Mouse (Mus musculus) kidney, adult 2 months (tissue): ENCODE results near the gene Chrnd. TPM values are rescaled to one million over a fixed set of nuclear protein-coding genes. Genes with fewer than 3 reads are reported as not detected.
A peak's percentile ranks its signal among the peaks of the same experiment; 100 is the strongest.

Experiments used
- DNase-seq: peaks from one replicate; pipeline ENCODE4 v3.0.0; 2021
- H3K27ac ChIP-seq: fragments of 200-500 bp; 2 replicates; pipeline ENCODE4 v1.5.1; 2012; ENCODE audit warnings: low read depth, low read length, control low read depth, inconsistent platforms; ENCODE audit not compliant: insufficient read depth
- H3K27me3 ChIP-seq: fragments of 200-500 bp; replicated peaks from 2 replicates; pipeline ENCODE4 v1.6.1; 2012; ENCODE audit warnings: mild to moderate bottlenecking, moderate library complexity, low read length, inconsistent platforms; ENCODE audit not compliant: control insufficient read depth, insufficient read depth
- H3K36me3 ChIP-seq: fragments of 200-500 bp; 2 replicates; pipeline ENCODE4 v1.6.1; 2012; ENCODE audit warnings: mild to moderate bottlenecking, moderate library complexity, low read length, inconsistent platforms; ENCODE audit not compliant: control insufficient read depth, insufficient read depth
- H3K4me1 ChIP-seq: fragments of 200-500 bp; 2 replicates; pipeline ENCODE4 v1.6.1; 2011; ENCODE audit warnings: low read length; ENCODE audit not compliant: control insufficient read depth, insufficient read depth
- H3K4me3 ChIP-seq: fragments of 200-500 bp; 2 replicates; pipeline ENCODE4 v1.5.1; 2011; ENCODE audit warnings: mild to moderate bottlenecking, low read depth, low read length, control low read depth; ENCODE audit not compliant: insufficient read depth
- CTCF ChIP-seq: fragments of 200-500 bp; conservative IDR thresholded peaks from 2 replicates; pipeline ENCODE4 v1.5.1; 2011; ENCODE audit warnings: low read depth, mild to moderate bottlenecking, control low read depth, low read length, moderate library complexity, mixed read lengths; ENCODE audit not compliant: insufficient read depth, insufficient read length
- POLR2A ChIP-seq: fragments of 200-500 bp; IDR thresholded peaks from one replicate; pipeline ENCODE4 v1.6.1; 2011; ENCODE audit warnings: low read depth, low read length, control low read depth
- WGBS: fragments of 180-500 bp; shearing (Covaris S2); methylation state at CpG from one replicate; pipeline ENCODE4 v1.1.7; 2018; 5-methylcytosine and 5-hydroxymethylcytosine counted together
- polyA plus RNA-seq: library from polyadenylated mRNA; depleted of rRNA; stranded (reverse); fragments of >200 nt; gene quantifications from 2 replicates; pipeline ENCODE4 v1.2.3, GENCODE M21; 2012

Chrnd gene
- polyA plus RNA-seq, 1 experiment, result not detected

- TF ChIP-seq POLR2A, result no peak
- TF ChIP-seq CTCF, result no peak
- DNase-seq, result no peak
- Histone ChIP-seq H3K27ac (no peak overlapping the region), H3K4me3 (no peak overlapping the region), H3K36me3 (no peaks in the 10 kb centered on the region), H3K4me1 (no peaks in the 10 kb centered on the region), H3K27me3 (no peaks in the 10 kb centered on the region)
- WGBS, result 41% methylated on average over 2 of the region's 2 CpGs
Measured at GRCm38 (mm10) chr1:87200811-87201210, 10.4 kb downstream of the Chrnd start.

- DNase-seq, result no peak
- no peak for TF ChIP-seq CTCF
- no peak for TF ChIP-seq POLR2A
- Histone ChIP-seq H3K27ac (no peak overlapping the region), H3K4me3 (no peak overlapping the region), H3K4me1 (no peaks in the 10 kb centered on the region), H3K36me3 (no peaks in the 10 kb centered on the region), H3K27me3 (no peaks in the 10 kb centered on the region)
- 58% methylated on average over 1 of the region's 1 CpGs for WGBS
Measured at GRCm38 (mm10) chr1:87201848-87202247, 11.4 kb downstream of the Chrnd start.

- no peaks in the 10 kb centered on the region for H3K4me1 ChIP-seq
- 77% methylated on average over 5 of the region's 5 CpGs for WGBS
- H3K36me3 ChIP-seq, result no peaks in the 10 kb centered on the region
- no peak overlapping the region for H3K4me3 ChIP-seq
- H3K27me3 ChIP-seq, result no peaks in the 10 kb centered on the region
- no peak for TF ChIP-seq CTCF
- no peak for TF ChIP-seq POLR2A
- DNase-seq, result no peak
- H3K27ac ChIP-seq, result no peak overlapping the region
Measured at GRCm38 (mm10) chr1:87203779-87204178, 13.4 kb downstream of the Chrnd start.

- H3K4me3 ChIP-seq, result no peak within 1 kb of the TSS
- H3K36me3 ChIP-seq, result no peaks in the 10 kb centered on the region
- no peak for DNase-seq
- H3K4me1 ChIP-seq, result no peaks in the 10 kb centered on the region
- no peak within 1 kb of the TSS for H3K27ac ChIP-seq
- WGBS, result 87% methylated on average over 7 of the region's 7 CpGs
- no peaks in the 10 kb centered on the region for H3K27me3 ChIP-seq
- TF ChIP-seq POLR2A (no peak), CTCF (no peak)
Measured at GRCm38 (mm10) chr1:87204465-87204864, 14.1 kb downstream of the Chrnd start, which contains the start of gene Chrng. TSS of gene Chrng (plus strand) at chr1:87204657.

- no peak overlapping the region for H3K4me3 ChIP-seq
- no peaks in the 10 kb centered on the region for H3K27me3 ChIP-seq
- WGBS, result 51% methylated on average over 6 of the region's 6 CpGs
- no peak overlapping the region for H3K27ac ChIP-seq
- H3K36me3 ChIP-seq, result no peaks in the 10 kb centered on the region
- TF ChIP-seq CTCF, result no peak
- no peaks in the 10 kb centered on the region for H3K4me1 ChIP-seq
- no peak for DNase-seq
Measured at GRCm38 (mm10) chr1:87205038-87205437, 14.6 kb downstream of the Chrnd start.

GRCm38 (mm10) chr1:87205502-87205901 is 15.1 kb downstream of the Chrnd start:
- 52% methylated on average over 3 of the region's 3 CpGs for whole genome bisulfite sequencing

GRCm38 (mm10) chr1:87206339-87206738 is 15.9 kb downstream of the Chrnd start:
- no peaks in the 10 kb centered on the region for H3K4me1 ChIP-seq
- WGBS, result 20% methylated on average over 17 of the region's 17 CpGs
- no peaks in the 10 kb centered on the region for H3K36me3 ChIP-seq
- DNase-seq, result no peak
- H3K27ac ChIP-seq, result no peak overlapping the region
- H3K4me3 ChIP-seq, result no peak overlapping the region
- TF ChIP-seq POLR2A, result no peak
- 0 out of 2 replicates have a peak, but pooled peaks have one; percentile 29 for TF ChIP-seq CTCF
- H3K27me3 ChIP-seq, result no peaks in the 10 kb centered on the region

More at GRCm38 (mm10) chr1:87205502-87205901, 15.1 kb downstream of the Chrnd start:
- no peak for DNase-seq
- no peaks in the 10 kb centered on the region for H3K4me1 ChIP-seq
- no peaks in the 10 kb centered on the region for H3K36me3 ChIP-seq
- TF ChIP-seq CTCF (no peak), POLR2A (no peak)
- H3K27me3 ChIP-seq, result no peaks in the 10 kb centered on the region
- H3K27ac ChIP-seq, result no peak overlapping the region
- H3K4me3 ChIP-seq, result no peak overlapping the region

- TF ChIP-seq POLR2A, result no peak
- Histone ChIP-seq H3K4me1 (peaks cover 10% of the 10 kb centered on the region; the same call in 1 of the 2 replicates), H3K27ac (no peak overlapping the region), H3K27me3 (no peaks in the 10 kb centered on the region), H3K36me3 (no peaks in the 10 kb centered on the region), H3K4me3 (no peak overlapping the region)
- no peak for DNase-seq
- WGBS, result 87% methylated on average over 4 of the region's 4 CpGs
Measured at GRCm38 (mm10) chr1:87211431-87211830, 21.0 kb downstream of the Chrnd start.
